Mouse (Mus musculus): Measurements from ENCODE around the gene H2afb2. TPM values are rescaled to one million over a fixed set of nuclear protein-coding genes. Genes with fewer than 3 reads are reported as not detected.

The H2afb2 gene
- total RNA-seq (2021) = not detected
- long read RNA-seq, experiment 1 = 0 reads
- long read RNA-seq, experiment 2 = 0 reads

DNA sequence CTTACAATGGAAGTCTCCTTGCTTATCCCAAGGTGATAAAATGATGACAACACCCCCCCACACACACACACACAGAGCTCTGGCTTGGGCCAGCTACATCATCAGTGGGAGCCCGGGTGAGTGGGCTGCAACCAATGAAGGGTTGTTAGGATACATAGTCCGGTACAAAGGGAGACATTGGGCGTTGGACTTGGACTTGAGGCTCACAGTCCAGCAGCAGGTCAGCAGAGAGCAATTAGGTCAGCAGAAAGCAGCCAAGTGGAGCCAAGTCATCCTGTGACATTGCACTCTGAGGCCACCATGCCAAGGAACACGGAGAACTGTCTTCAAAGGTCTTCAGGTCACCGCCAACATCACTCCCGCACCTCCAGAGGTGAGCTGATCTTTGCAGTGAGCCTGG lies at the start of gene H2afb2:
TSS of gene H2afb2 (plus strand) at position 301 of the 400 bp plus-strand sequence.
- DNase-seq = no peak
- Histone ChIP-seq H3K27ac (no peak within 1 kb of the TSS), H3K4me3 (no peak within 1 kb of the TSS)
- intact Hi-C loops (cut with DNase I) = no loop called here
- no peak for TF ChIP-seq CTCF (IDR thresholded peaks at IDR 0.05)

Other genes starting within 250 kb of the H2afb2 start
- gene Cpxcr1, start 232.2 kb upstream of the H2afb2 start, total RNA-seq (2021) = not detected